Mouse (Mus musculus) lung, postnatal 0 days (tissue): ENCODE results near the gene Ppp2r5a.

ENCODE experiments used
- CTCF ChIP-seq: IDR thresholded peaks from 2 replicates; pipeline ENCODE4 v1.5.1; 2016; ENCODE audit warnings: antibody characterized with exemption, mild to moderate bottlenecking
- EP300 ChIP-seq: IDR thresholded peaks from 2 replicates; pipeline ENCODE4 v1.6.1; 2016; ENCODE audit warnings: antibody characterized with exemption, mild to moderate bottlenecking, control low read depth

GRCm38 (mm10) chr1:191317591-191318196 lies 85.4 kb downstream of the Ppp2r5a start, which contains the start of gene Nenf:
- TF ChIP-seq EP300, result no peak
- TF ChIP-seq CTCF, result peak; percentile 54
